Mouse (Mus musculus): ENCODE results near the gene Acbd6. TPM values are rescaled to one million over a fixed set of nuclear protein-coding genes. Genes with fewer than 3 reads are reported as not detected.

Acbd6 gene
- total RNA-seq, 2 experiments from 2014 or later = 107 to 110 TPM

DNA sequence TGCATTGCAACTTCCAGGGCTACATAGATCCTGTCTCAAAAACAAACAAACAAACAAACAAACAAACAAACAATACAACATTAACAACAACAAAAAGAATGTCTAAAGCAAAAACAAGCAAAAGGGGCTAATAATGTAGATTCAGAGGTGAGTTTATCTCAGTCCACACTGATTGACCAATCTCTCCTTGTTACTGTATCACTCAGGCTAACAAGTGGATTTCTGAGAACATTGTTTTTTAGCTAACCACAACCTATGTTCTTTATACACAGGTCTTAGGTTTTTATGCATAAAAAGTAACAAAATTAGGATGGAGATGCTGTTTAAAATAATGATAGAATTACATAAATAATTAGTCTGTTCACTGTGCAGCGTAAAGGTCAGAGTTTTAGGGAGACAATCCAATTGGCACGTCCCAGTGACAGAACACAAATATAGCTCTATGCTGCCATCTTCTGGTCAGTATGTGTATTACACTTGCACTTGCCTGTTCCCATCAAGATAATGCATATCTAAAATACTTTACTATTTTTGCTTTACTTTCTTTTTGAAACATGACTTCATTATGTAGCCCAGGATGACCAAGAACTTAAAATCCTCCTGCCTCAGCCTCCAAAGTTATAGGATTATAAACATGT lies 20.8 kb upstream of the Acbd6 start:
- intact Hi-C loops (cut with DNase I) = loop anchor here (1.0 kb wide), 1 partner anchor 244 kb away; no protein-coding TSS in a partner anchor
- peak in 1 of 2 experiments; percentile 53 for DNase-seq (ENCODE audit: extremely low spot score in 1 of 2, low spot score in 2 of 2)

DNA sequence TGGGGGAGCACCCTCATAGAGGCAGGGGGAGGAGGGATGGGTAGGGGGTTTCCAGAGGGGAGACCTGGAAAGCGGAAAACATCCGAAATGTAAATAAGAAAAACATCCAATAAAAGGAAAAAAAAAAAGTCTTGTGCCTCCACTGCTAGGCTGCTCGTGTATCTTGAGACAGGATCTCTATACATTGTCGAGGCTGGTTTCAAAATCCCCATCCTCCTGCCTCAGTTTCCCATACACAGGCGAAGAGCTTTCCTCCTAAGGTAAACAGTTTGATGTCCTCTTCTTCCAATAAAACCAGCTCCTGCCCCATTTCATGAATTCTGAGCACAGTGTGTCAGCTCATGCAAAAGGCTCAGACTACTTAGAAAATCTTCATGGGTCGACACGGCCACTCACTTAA lies 19.9 kb upstream of the Acbd6 start:
- DNase-seq (ENCODE audit: extremely low spot score in 1 of 2, low spot score in 2 of 2) = no peak
- intact Hi-C loops (cut with DNase I) = no loop called here

DNA sequence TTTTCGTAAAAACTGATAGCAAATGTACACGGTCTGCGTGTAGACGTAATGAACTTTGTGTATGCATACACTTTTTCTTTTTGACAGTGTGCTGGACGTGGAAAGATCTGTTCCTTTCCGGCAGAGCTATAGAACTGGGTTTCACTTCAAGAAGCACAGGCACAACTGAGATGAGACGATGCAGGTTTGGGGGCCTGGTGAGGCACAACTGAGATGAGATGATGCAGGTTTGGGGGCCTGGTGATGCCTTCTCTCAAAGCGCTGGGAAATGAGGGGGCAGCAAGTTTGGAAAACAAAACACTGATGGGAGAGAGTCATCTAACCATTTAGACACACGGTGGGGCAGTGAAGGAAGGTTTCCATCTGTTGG lies 293 bp upstream of the Acbd6 start:
- intact Hi-C loops (cut with DNase I) = no loop called here
- no peak for DNase-seq (ENCODE audit: extremely low spot score in 1 of 2, low spot score in 2 of 2)

DNA sequence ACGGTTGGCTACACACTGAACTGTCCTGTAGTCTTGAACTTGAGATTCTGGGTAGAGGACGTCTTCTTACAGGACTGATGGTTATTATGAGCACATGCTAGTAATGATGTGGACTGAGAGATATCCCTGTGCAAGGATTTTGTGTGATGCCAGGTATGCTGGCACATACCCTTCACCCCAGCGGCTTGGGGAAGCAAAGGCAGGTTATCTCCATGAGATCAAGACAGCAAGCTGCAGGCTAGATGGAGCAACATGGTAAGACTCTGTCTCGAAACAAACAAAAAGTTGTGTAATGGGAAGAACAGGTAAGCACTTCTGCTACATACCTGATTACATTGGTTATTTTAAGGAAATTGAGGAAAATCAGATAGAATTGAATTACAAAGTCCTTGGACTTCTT lies 2.1 kb downstream of the Acbd6 start:
- intact Hi-C loops (cut with DNase I) = no loop called here
- DNase-seq (ENCODE audit: extremely low spot score in 1 of 2, low spot score in 2 of 2) = no peak

DNA sequence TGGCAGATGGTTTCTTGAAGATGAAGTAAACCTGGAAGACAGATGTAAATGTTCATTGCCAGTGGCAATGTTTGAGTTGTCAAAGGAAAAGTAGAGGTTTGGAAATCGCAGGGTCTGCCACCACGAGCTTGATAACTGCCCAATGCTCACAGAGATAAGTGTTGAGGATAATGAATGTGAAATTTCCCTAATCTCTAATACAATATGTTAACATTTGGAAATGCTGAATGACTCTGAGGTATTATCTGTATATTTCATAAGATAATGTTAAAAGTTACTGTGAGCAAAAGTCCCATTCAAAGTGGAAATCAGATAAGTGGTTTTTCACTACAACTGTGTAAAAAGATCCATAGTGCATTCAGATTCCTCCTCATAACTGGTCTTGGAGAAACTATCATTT lies 2.8 kb downstream of the Acbd6 start:
- DNase-seq (ENCODE audit: extremely low spot score in 1 of 2, low spot score in 2 of 2) = no peak
- intact Hi-C loops (cut with DNase I) = no loop called here

DNA sequence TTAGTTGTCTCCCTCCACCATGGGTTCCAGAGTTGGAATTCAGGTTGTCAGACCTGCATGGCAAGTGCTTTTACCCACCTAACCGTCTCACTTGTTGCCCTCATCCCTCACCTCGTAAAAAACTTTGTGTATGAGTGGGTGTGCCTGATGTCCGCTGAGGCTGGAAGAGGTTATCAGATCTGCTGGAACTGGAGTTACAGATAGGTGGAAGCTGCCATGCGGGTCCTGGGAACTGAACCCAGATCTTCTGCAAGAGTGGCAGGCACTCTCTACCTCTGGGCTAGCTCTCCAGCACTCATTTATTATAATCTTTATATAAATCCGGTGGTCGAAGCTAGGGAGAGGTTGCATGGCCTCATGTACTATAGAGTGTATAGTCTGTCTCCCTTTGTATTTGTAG lies 4.3 kb downstream of the Acbd6 start:
- intact Hi-C loops (cut with DNase I) = no loop called here
- no peak for DNase-seq (ENCODE audit: extremely low spot score in 1 of 2, low spot score in 2 of 2)

DNA sequence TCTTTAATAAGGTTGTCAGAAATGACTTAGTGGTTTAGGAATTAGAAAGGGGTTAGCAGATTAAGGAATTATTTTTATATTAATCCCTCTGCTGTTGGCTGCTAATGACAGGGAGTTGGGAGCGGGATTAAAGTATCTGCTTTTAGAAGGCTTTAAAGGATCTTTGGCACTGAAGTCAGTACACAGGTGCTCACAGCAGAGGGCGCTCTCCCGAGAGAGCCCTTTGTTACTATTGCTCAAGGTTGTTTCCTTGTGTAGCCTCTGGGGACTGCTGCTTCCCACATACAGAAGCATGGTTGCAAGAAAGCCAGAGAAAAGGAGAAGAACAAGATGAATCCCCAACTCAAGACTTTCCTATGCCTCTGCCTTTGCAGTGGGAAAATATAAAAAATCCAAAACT lies 6.8 kb downstream of the Acbd6 start:
- intact Hi-C loops (cut with DNase I) = no loop called here
- no peak for DNase-seq (ENCODE audit: extremely low spot score in 1 of 2, low spot score in 2 of 2)

DNA sequence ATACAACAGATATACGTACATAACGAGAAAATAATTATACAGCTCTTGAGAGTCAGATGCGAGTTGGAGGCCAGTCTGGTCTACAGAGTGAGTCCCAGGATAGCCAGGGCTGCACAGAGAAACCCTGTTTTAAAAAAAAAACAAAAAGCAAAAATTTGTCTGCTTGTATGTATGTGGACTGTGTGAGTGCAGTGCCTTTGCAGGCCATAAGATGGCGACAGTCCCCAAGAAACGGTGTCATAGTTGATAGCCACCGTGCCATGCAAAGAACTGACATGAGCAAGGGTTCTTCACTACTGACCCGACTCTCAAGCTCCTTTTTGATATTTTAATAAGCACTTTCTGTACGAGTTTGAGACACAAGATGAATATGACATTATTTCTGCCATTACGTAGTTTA lies 10.2 kb downstream of the Acbd6 start:
- DNase-seq (ENCODE audit: extremely low spot score in 1 of 2, low spot score in 2 of 2) = no peak
- intact Hi-C loops (cut with DNase I) = no loop called here

DNA sequence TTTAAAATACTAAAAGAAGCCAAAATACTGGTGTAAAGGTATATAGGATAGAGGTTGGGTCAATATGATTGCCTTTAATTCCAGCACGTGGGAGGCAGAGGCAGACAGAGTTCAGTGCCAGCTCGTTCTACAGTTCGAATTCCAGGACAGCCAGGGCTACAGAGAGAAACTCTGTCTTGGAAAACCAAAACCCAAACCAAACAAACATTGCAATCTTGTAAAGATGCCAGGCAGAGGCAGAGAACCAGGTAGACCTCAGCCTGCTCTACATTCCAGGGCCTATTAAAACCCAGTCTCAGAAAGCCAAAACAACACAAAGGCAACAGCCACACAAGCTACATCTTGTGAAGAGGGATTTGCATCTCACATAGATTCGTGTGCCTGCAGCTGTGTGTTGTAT lies 11.4 kb downstream of the Acbd6 start:
- DNase-seq (ENCODE audit: extremely low spot score in 1 of 2, low spot score in 2 of 2) = no peak
- intact Hi-C loops (cut with DNase I) = no loop called here

DNA sequence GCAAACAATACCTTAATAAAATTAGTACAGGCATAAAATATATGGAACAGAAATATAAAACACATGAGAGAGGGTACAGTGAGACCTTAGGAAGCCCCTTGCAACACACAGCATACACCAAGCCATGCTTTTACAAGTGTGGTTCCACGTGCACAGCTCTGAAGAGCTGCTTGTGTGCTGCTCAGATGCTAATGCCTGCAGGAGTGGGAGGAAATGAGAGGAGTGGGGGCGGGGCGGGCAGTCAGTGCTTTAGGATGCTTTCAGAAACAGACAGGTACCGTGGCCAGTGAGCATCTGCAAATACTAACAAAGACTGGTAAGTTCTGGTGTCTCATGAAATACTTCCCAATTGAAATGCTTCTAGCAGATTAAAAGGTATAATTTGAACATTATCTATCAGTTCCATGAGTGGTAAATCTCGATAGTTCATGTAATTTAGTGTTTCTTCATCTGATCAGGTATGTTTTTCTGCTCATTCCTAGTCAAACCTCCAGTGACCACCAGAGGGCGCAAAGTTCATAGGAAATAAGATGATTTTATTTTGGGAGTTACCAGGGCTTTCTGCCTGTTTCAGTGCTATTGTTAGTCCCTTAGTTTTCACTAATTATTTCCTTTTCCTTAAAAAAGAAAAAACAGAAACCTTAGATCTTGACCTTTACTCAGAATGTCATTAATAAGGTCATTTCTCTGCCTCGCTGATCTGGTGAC lies 17.2 kb downstream of the Acbd6 start:
- intact Hi-C loops (cut with DNase I) = loop anchor here (2.0 to 10.0 kb wide), 3 partner anchors 147 to 280 kb away; no protein-coding TSS in a partner anchor
- peak; percentile 64 to 68 for DNase-seq (ENCODE audit: extremely low spot score in 1 of 2, low spot score in 2 of 2)

DNA sequence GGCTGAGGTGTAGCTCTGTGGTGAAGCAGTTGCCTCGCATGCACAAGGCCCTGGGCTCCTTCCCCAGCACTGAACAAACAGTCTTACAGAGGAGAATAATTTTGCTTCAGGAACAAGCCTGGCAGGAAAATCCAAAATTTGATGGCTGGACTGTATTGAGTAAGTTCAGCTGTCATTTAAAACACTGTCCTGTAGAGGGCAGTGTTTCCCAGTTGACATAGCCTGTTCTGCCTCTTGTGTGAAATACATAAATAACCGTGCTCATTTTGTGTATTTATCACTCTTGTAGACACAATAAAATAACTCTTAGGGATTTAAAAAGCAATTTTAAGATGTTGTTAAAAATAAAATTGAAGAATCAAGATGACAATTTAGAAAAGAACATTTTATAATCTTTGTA lies 18.5 kb downstream of the Acbd6 start:
- DNase-seq (ENCODE audit: extremely low spot score in 1 of 2, low spot score in 2 of 2) = peak in 1 of 2 experiments; percentile 18
- intact Hi-C loops (cut with DNase I) = loop anchor here (5.0 to 10.0 kb wide), 2 partner anchors 146 to 278 kb away; no protein-coding TSS in a partner anchor

DNA sequence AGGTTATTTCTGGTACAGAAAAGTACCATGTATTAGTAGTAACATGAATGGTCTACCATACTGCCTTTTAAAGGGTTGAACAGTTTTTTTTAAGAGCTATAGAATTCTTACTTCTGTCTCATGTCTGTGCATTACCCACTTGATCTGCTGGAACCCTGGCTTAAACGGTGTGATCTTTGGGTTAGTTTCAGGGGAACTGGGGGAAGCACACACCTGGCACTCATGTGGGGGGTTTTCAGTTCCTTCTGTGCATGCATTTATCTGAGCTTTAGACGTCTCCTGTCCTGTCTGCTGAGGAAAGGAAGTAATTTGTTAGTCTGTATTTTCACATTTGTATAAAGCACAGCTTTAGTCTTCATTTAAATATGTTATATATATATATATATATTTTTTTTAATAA lies 19.4 kb downstream of the Acbd6 start:
- DNase-seq (ENCODE audit: extremely low spot score in 1 of 2, low spot score in 2 of 2) = no peak
- intact Hi-C loops (cut with DNase I) = loop anchor here (5.0 to 10.0 kb wide), 2 partner anchors 145 to 277 kb away; no protein-coding TSS in a partner anchor

DNA sequence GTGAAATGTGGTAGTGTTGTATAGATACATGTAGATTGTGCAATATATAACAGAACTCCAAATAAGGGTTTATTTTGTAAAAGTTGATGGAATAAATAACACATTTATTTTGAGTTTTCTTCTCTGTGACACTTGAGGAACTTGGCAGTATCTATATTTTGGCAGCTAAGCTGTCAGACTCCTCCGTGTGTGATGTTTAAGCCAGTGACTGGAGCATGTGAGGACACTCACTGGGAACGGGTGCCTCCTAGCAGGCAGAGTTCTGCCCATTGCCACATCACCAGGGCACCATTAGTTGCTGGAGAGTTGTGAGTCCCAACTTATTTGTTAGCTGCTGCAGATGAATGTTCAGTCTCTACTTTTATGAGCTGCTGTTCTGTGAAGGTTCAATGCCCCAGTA lies 30.0 kb downstream of the Acbd6 start:
- intact Hi-C loops (cut with DNase I) = no loop called here
- no peak for DNase-seq (ENCODE audit: extremely low spot score in 1 of 2, low spot score in 2 of 2)

DNA sequence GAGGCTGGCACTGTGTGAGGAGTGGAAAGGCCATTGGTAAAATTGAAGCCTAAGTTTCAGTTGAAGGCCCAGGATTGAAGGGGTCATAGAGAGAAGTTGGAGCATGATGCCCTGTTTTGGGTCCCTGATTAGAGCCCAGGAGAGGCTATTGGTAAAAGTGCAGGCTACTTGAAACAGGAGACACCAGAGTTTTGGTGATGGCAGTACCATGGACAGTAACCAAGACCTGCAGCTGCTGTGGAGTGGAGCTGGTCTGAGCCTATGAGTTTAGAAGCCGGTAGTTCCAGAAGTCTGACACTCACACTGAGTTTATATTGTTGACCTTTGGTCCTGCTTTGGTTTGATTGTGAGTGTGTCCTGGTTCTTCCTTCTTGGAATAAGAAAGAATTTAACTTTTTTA lies 36.2 kb downstream of the Acbd6 start:
- intact Hi-C loops (cut with DNase I) = no loop called here
- no peak for DNase-seq (ENCODE audit: extremely low spot score in 1 of 2, low spot score in 2 of 2)

DNA sequence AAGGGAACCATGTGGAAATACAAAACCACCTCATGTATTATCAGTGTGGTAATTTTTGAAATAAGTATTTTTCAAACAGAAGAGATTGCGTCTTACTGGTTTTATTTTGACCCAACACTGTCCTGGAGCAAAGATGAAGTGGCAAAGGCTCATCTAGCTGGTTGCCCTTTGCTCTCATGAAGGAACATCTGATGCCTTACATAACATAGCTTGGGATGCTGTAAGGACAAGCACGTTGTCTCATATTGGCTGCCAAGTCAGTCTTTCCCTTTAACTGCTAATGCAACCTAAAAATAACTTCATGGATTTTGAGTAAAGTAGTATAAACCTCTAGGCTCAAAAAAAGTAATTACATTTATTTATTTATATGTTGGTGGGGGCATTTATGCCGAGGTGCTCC lies 38.7 kb downstream of the Acbd6 start:
- DNase-seq (ENCODE audit: extremely low spot score in 1 of 2, low spot score in 2 of 2) = no peak
- intact Hi-C loops (cut with DNase I) = no loop called here

DNA sequence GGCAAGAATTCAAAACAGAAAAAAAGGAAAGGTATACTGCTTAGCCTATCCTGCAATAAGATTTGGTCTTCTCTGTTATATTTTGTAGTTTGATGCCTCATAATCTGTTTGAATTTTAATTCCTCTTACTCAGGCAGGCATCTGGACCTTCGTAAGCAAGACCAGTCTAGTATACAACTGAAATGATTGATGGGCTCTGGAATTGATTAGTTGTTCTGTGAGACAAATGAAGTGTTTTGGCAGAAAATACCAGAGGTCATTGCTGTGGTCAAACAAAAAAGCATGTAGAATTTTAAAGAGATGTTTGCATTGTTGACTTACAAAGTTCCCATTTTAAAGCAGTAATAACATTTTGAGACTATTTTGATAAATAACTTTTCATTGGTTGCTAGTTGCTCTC lies 46.8 kb downstream of the Acbd6 start:
- DNase-seq (ENCODE audit: extremely low spot score in 1 of 2, low spot score in 2 of 2) = no peak
- intact Hi-C loops (cut with DNase I) = no loop called here

DNA sequence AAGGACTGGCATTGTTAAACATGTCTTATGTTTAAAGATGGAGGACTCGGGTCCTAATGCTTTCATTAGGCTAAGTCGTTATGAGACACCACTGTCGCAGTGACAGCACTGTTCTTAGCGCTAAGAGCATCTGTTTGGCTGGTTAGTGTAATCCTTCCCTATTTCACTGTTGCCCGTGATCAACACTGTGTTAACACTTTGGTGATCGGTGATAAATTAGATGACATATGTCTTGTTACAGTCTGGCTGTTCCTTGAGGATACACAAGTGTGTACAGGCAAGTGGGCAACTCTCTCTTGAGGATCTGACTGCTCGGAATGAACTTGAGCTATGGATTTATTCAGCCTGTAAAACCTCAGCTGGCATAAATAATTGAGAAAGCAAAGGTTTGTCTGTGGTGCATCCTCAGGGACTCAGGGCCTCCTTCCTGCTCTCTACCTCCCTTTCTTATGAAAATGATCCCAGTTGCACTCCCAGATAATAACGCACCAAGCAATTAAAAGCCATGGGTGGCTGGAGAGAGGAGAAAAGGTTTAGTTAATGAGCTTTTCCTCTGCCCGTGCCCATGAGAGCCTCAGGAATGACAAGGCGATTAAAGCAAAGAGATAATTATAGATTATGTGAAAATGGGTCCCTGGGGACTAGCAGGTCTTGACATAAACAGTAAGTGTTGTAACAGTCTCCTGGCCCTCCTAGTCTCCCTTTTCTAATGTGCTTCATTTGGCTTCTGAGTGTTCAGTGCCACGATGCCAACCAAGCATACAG lies 47.7 kb downstream of the Acbd6 start:
- no peak for DNase-seq (ENCODE audit: extremely low spot score in 1 of 2, low spot score in 2 of 2)
- intact Hi-C loops (cut with DNase I) = no loop called here

DNA sequence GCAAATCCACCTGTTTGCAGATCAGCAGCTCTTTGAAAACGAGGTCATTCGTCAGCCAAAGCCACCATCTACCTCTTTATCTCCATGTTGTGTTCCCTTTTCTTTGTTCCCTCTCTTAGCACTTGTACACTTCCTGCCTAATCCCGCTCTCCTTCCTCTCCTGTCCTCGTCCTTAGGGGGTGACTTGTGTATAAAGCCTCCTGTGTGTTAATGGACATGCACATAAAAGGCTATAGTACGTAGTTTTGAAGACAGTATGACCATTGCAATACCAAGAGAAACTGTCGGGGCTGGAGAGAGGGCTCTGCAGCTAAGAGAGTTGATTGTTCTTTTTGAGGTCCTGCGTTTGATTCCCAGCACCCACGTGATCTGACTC lies 48.2 kb downstream of the Acbd6 start:
- no peak for DNase-seq (ENCODE audit: extremely low spot score in 1 of 2, low spot score in 2 of 2)
- intact Hi-C loops (cut with DNase I) = no loop called here

DNA sequence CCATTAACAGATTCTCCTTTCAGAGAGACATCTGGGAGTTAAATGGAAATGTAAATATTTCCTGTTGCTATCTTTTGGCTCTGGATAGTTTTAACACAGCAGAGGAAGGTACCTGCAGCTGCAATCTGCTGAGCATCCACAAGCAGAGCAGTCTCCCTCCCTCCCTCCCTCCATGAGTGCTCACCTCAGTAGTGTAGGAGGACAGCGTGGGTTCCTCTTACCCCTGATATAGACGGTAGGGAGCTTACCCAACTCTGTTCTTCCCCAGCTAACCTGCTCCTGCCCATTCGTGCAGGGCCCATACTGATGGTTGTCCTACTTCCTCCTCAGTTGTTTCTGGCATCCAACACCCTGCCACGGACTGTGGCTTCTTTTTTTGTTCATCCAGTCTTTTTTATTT lies 50.6 kb downstream of the Acbd6 start:
- DNase-seq (ENCODE audit: extremely low spot score in 1 of 2, low spot score in 2 of 2) = no peak
- intact Hi-C loops (cut with DNase I) = no loop called here

DNA sequence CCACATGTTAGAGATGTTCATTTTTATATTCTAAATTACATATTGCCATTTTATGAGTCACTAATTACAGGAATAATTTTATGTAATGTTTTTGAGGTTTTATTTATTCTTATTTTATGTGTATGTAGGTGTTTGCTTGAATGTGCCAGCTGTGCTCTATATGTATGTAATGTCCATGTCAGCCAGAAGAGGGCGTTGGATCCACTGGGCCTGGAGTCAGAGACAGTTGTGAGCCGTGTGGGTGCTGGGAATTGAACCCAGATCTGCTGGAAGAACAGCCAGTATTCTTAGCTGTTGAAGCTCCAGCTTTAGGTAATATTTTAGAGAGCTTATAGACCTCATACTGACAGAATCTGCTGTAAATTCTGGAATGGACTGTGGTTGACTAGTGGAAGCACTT lies 56.5 kb downstream of the Acbd6 start:
- no peak for DNase-seq (ENCODE audit: extremely low spot score in 1 of 2, low spot score in 2 of 2)
- intact Hi-C loops (cut with DNase I) = no loop called here

Measured in left cerebral cortex, postnatal 10 days (tissue).